Mouse (Mus musculus) forebrain, embryonic 14.5 days (tissue): Measurements from ENCODE around the gene Gp9. TPM values are rescaled to one million over a fixed set of nuclear protein-coding genes. Genes with fewer than 3 reads are reported as not detected.

Experiments
- ATAC-seq: fragments of 200-750 bp; cut with Nextera tagmentation; 2 replicates; pipeline ENCODE4 v1.8.0; 2017; ENCODE audit warnings: mild to moderate bottlenecking, moderate library complexity
- DNase-seq: peaks from one replicate; pipeline ENCODE4 v3.0.0-alpha.2; 2015; ENCODE audit warnings: low spot score
- H3K27ac ChIP-seq: fragments of 300-500 bp; sonication (generic); 2 replicates; pipeline ENCODE4 v1.5.1; 2014; ENCODE audit warnings: low read depth, mild to moderate bottlenecking, control low read depth, low read length, moderate library complexity
- H3K27me3 ChIP-seq: fragments of 300-500 bp; sonication (generic); replicated peaks from 2 replicates; pipeline ENCODE4 v1.6.1; 2014; ENCODE audit warnings: low read length, control low read depth, mixed read lengths; ENCODE audit not compliant: control insufficient read depth, insufficient read depth
- H3K36me3 ChIP-seq: fragments of 300-500 bp; sonication (generic); 2 replicates; pipeline ENCODE4 v1.6.1; 2014; ENCODE audit warnings: low read length, control low read depth; ENCODE audit not compliant: control insufficient read depth, insufficient read depth
- H3K4me1 ChIP-seq: fragments of 300-500 bp; sonication (generic); 2 replicates; pipeline ENCODE4 v1.6.1; 2014; ENCODE audit warnings: antibody characterized with exemption, low read length, control low read depth; ENCODE audit not compliant: control insufficient read depth, insufficient read depth
- H3K4me2 ChIP-seq: fragments of 300-500 bp; sonication (generic); 2 replicates; pipeline ENCODE4 v1.6.1; 2014; ENCODE audit warnings: mild to moderate bottlenecking, control low read depth, low read length
- H3K4me3 ChIP-seq: fragments of 300-500 bp; sonication (generic); 2 replicates; pipeline ENCODE4 v1.5.1; 2014; ENCODE audit warnings: low read depth, low read length, control low read depth
- H3K9ac ChIP-seq: fragments of 300-500 bp; sonication (generic); 2 replicates; pipeline ENCODE4 v1.6.1; 2014; ENCODE audit warnings: mild to moderate bottlenecking, low read length, control low read depth, moderate library complexity
- H3K9me3 ChIP-seq: fragments of 300-500 bp; sonication (generic); replicated peaks from 2 replicates; pipeline ENCODE4 v1.6.1; 2016; ENCODE audit warnings: low read length, control low read depth, mixed read lengths; ENCODE audit not compliant: control insufficient read depth
- WGBS: fragments of 180-500 bp; shearing (Covaris S2); extraction: QIAGEN DNeasy Blood & Tissue Kit; methylation state at CpG from one replicate; pipeline ENCODE4 v1.1.7; 2014; 5-methylcytosine and 5-hydroxymethylcytosine counted together
- polyA plus RNA-seq: library from polyadenylated mRNA; unstranded; fragments of >200 nt; fragmentation: Nextera tagmentation; extraction: Ambion mirVana; gene quantifications from 2 replicates; pipeline ENCODE4 v1.2.1, GENCODE M21; 2014

Gene Gp9
- polyA plus RNA-seq, 1 experiment from 2014 or later, result 0.47 TPM

GRCm38 (mm10) chr6:87808521-87808920 lies 30.6 kb downstream of the Gp9 start:
- no peak for DNase-seq
- ATAC-seq, result no peak
- Histone ChIP-seq H3K9me3 (no peaks in the 10 kb centered on the region), H3K36me3 (peaks cover 8% of the 10 kb centered on the region; the same call in 1 of the 2 replicates), H3K4me2 (no peak overlapping the region), H3K27ac (no peak overlapping the region), H3K27me3 (no peaks in the 10 kb centered on the region), H3K9ac (no peak overlapping the region), H3K4me1 (peaks cover 5% of the 10 kb centered on the region), H3K4me3 (no peak overlapping the region)
- 71% methylated on average over 3 of the region's 3 CpGs for WGBS

GRCm38 (mm10) chr6:87809144-87809543 lies 31.3 kb downstream of the Gp9 start:
- Histone ChIP-seq H3K27me3 (no peaks in the 10 kb centered on the region), H3K36me3 (peaks cover 13% of the 10 kb centered on the region; the same call in 1 of the 2 replicates), H3K4me1 (peaks cover 5% of the 10 kb centered on the region), H3K9me3 (no peaks in the 10 kb centered on the region), H3K4me2 (no peak overlapping the region), H3K9ac (no peak overlapping the region), H3K4me3 (no peak overlapping the region), H3K27ac (no peak overlapping the region)
- no peak for ATAC-seq
- WGBS, result 90% methylated on average over 2 of the region's 2 CpGs
- DNase-seq, result no peak

- Histone ChIP-seq H3K4me3 (no peak overlapping the region), H3K9ac (no peak overlapping the region), H3K27ac (no peak overlapping the region), H3K4me2 (no peak overlapping the region), H3K27me3 (no peaks in the 10 kb centered on the region), H3K36me3 (peaks cover 17% of the 10 kb centered on the region; the same call in 1 of the 2 replicates), H3K4me1 (peaks cover 5% of the 10 kb centered on the region), H3K9me3 (no peaks in the 10 kb centered on the region)
- DNase-seq, result no peak
- ATAC-seq, result no peak
- WGBS, result 89% methylated on average over 6 of the region's 6 CpGs
Measured at GRCm38 (mm10) chr6:87809651-87810161, 31.8 kb downstream of the Gp9 start.

- 45% methylated on average over 6 of the region's 6 CpGs for WGBS
- peaks cover 23% of the 10 kb centered on the region; the same call in 1 of the 2 replicates for H3K36me3 ChIP-seq
- peak overlapping the region; percentile 95 for H3K4me2 ChIP-seq
- ATAC-seq (no peak), DNase-seq (no peak)
- H3K9ac ChIP-seq, result no peak overlapping the region
- H3K4me1 ChIP-seq, result peaks cover 5% of the 10 kb centered on the region
- H3K4me3 ChIP-seq, result peak overlapping the region; percentile 68
- no peaks in the 10 kb centered on the region for H3K9me3 ChIP-seq
- no peak overlapping the region for H3K27ac ChIP-seq
- no peaks in the 10 kb centered on the region for H3K27me3 ChIP-seq
Measured at GRCm38 (mm10) chr6:87810311-87810710, 32.4 kb downstream of the Gp9 start.

- H3K27ac ChIP-seq, result peak overlapping the region; percentile 44; the same call in 1 of the 2 replicates
- peak; percentile 61 for ATAC-seq
- H3K9me3 ChIP-seq, result no peaks in the 10 kb centered on the region
- peak overlapping the region; percentile 68 for H3K4me3 ChIP-seq
- peak overlapping the region; percentile 76 for H3K9ac ChIP-seq
- under 1% methylated on average over 71 of the region's 77 CpGs for WGBS
- peaks cover 5% of the 10 kb centered on the region for H3K4me1 ChIP-seq
- peak; percentile 51 for DNase-seq
- peak overlapping the region; percentile 95 for H3K4me2 ChIP-seq
- H3K36me3 ChIP-seq, result peaks cover 27% of the 10 kb centered on the region; the same call in 1 of the 2 replicates
- no peaks in the 10 kb centered on the region for H3K27me3 ChIP-seq
Measured at GRCm38 (mm10) chr6:87810713-87811669, 33.1 kb downstream of the Gp9 start.

GRCm38 (mm10) chr6:87811675-87812338 lies 33.9 kb downstream of the Gp9 start, which contains the start of gene Rab43:
Gene Rab43 (minus strand): TSS chr6:87812164.
- peaks cover 35% of the 10 kb centered on the region; the same call in 1 of the 2 replicates for H3K36me3 ChIP-seq
- under 1% methylated on average over 47 of the region's 56 CpGs for WGBS
- peak within 1 kb of the TSS; percentile 95 for H3K4me2 ChIP-seq
- peak within 1 kb of the TSS; percentile 68 for H3K4me3 ChIP-seq
- H3K27ac ChIP-seq, result peak within 1 kb of the TSS; percentile 44; the same call in 1 of the 2 replicates
- no peaks in the 10 kb centered on the region for H3K9me3 ChIP-seq
- H3K4me1 ChIP-seq, result peaks cover 5% of the 10 kb centered on the region
- DNase-seq (peak; percentile 91), ATAC-seq (peak; percentile 99)
- H3K27me3 ChIP-seq, result no peaks in the 10 kb centered on the region
- H3K9ac ChIP-seq, result peak within 1 kb of the TSS; percentile 76

GRCm38 (mm10) chr6:87812656-87813055 lies 34.8 kb downstream of the Gp9 start:
- no peak overlapping the region for H3K4me3 ChIP-seq
- H3K4me1 ChIP-seq, result peaks cover 5% of the 10 kb centered on the region
- WGBS, result 87% methylated on average over 1 of the region's 1 CpGs
- ATAC-seq, result no peak
- no peak overlapping the region for H3K27ac ChIP-seq
- no peak for DNase-seq
- no peaks in the 10 kb centered on the region for H3K27me3 ChIP-seq
- no peaks in the 10 kb centered on the region for H3K9me3 ChIP-seq
- peak overlapping the region; percentile 95 for H3K4me2 ChIP-seq
- peaks cover 44% of the 10 kb centered on the region for H3K36me3 ChIP-seq
- H3K9ac ChIP-seq, result no peak overlapping the region

GRCm38 (mm10) chr6:87814486-87814885 lies 36.6 kb downstream of the Gp9 start:
- no peaks in the 10 kb centered on the region for H3K27me3 ChIP-seq
- peaks cover 5% of the 10 kb centered on the region for H3K4me1 ChIP-seq
- WGBS, result 93% methylated on average over 5 of the region's 5 CpGs
- peaks cover 62% of the 10 kb centered on the region for H3K36me3 ChIP-seq
- ATAC-seq, result no peak
- H3K4me2 ChIP-seq, result no peak overlapping the region
- no peak overlapping the region for H3K4me3 ChIP-seq
- no peak overlapping the region for H3K9ac ChIP-seq
- no peak for DNase-seq
- no peak overlapping the region for H3K27ac ChIP-seq
- H3K9me3 ChIP-seq, result no peaks in the 10 kb centered on the region
